Mouse (Mus musculus): ENCODE results near the gene Hist2h2aa2.
A peak's percentile ranks its signal among the peaks of the same experiment; 100 is the strongest.
"Not testable (repeated sequence)": the region's sequence is repeated elsewhere in the genome, so short reads cannot be mapped to it uniquely, and the experiment has no call there.

The Hist2h2aa2 gene

GRCm38 (mm10) chr3:96239949-96240798 lies at the start of gene Hist2h2aa2:
Hist2h2aa2 (minus strand) TSS chr3:96240276.
- DNase-seq (ENCODE audit: low read depth): peak; percentile 75

GRCm38 (mm10) chr3:96289201-96289600 lies 49.1 kb upstream of the Hist2h2aa2 start:
- DNase-seq (ENCODE audit: low read depth): no peak

- not testable (repeated sequence) for DNase-seq (ENCODE audit: low read depth)
These were observed 47.3 kb upstream of the Hist2h2aa2 start for GRCm38 (mm10) chr3:96287334-96287733.

- DNase-seq (ENCODE audit: low read depth): no peak
These were observed 44.4 kb upstream of the Hist2h2aa2 start for GRCm38 (mm10) chr3:96284457-96284856.

- no peak for DNase-seq (ENCODE audit: low read depth)
These were observed 40.6 kb upstream of the Hist2h2aa2 start for GRCm38 (mm10) chr3:96280660-96281059.

GRCm38 (mm10) chr3:96277800-96278624 lies 37.9 kb upstream of the Hist2h2aa2 start:
- peak; percentile 93 for DNase-seq (ENCODE audit: low read depth)

GRCm38 (mm10) chr3:96277428-96277799 lies 37.3 kb upstream of the Hist2h2aa2 start:
- DNase-seq (ENCODE audit: low read depth): peak; percentile 81

- peak; percentile 83 for DNase-seq (ENCODE audit: low read depth)
These were observed 33.8 kb upstream of the Hist2h2aa2 start for GRCm38 (mm10) chr3:96273591-96274465.

GRCm38 (mm10) chr3:96269511-96270474 lies 29.7 kb upstream of the Hist2h2aa2 start, which contains the start of gene Hist2h2bb:
Hist2h2bb (plus strand) TSS chr3:96269752.
- DNase-seq (ENCODE audit: low read depth): peak; percentile 98

- DNase-seq (ENCODE audit: low read depth): not testable (repeated sequence)
These were observed 28.8 kb upstream of the Hist2h2aa2 start for GRCm38 (mm10) chr3:96268776-96269378.

GRCm38 (mm10) chr3:96268051-96268775 lies 28.1 kb upstream of the Hist2h2aa2 start, which contains the start of gene Hist2h3b:
Hist2h3b (plus strand) TSS chr3:96268654.
- DNase-seq (ENCODE audit: low read depth): peak; percentile 88

- no peak for DNase-seq (ENCODE audit: low read depth)
These were observed 27.5 kb upstream of the Hist2h2aa2 start for GRCm38 (mm10) chr3:96267541-96267940.

- no peak for DNase-seq (ENCODE audit: low read depth)
These were observed 26.1 kb upstream of the Hist2h2aa2 start for GRCm38 (mm10) chr3:96266132-96266710.

GRCm38 (mm10) chr3:96264404-96264949 lies 24.4 kb upstream of the Hist2h2aa2 start:
- DNase-seq (ENCODE audit: low read depth): no peak

- no peak for DNase-seq (ENCODE audit: low read depth)
These were observed 23.7 kb upstream of the Hist2h2aa2 start for GRCm38 (mm10) chr3:96263558-96264403.

GRCm38 (mm10) chr3:96262979-96263550 lies 23.0 kb upstream of the Hist2h2aa2 start, which contains the start of gene Hist2h4:
Hist2h4 (minus strand) TSS chr3:96263311.
- DNase-seq (ENCODE audit: low read depth): peak; percentile 98

- DNase-seq (ENCODE audit: low read depth): peak; percentile 84
These were observed 22.3 kb upstream of the Hist2h2aa2 start for GRCm38 (mm10) chr3:96262216-96262875.
